Mouse (Mus musculus) large intestine, adult 2 months (tissue): ENCODE data around the gene Lrrfip2. TPM values are rescaled to one million over a fixed set of nuclear protein-coding genes. Genes with fewer than 3 reads are reported as not detected.

Source experiments
- DNase-seq: peaks from one replicate; pipeline ENCODE4 v3.0.0-alpha.2; 2012; ENCODE audit warnings: low read depth, low spot score
- WGBS: fragments of 180-500 bp; shearing (Covaris S2); methylation state at CpG from one replicate; pipeline ENCODE4 v1.1.7; 2018; 5-methylcytosine and 5-hydroxymethylcytosine counted together
- polyA plus RNA-seq: library from polyadenylated mRNA; depleted of rRNA; stranded (reverse); fragments of >200 nt; gene quantifications from 2 replicates; pipeline ENCODE4 v1.2.3, GENCODE M21; 2012; rRNA removed

Gene Lrrfip2
- 12.7 and 16.4 TPM in 2 replicates for polyA plus RNA-seq

DNA sequence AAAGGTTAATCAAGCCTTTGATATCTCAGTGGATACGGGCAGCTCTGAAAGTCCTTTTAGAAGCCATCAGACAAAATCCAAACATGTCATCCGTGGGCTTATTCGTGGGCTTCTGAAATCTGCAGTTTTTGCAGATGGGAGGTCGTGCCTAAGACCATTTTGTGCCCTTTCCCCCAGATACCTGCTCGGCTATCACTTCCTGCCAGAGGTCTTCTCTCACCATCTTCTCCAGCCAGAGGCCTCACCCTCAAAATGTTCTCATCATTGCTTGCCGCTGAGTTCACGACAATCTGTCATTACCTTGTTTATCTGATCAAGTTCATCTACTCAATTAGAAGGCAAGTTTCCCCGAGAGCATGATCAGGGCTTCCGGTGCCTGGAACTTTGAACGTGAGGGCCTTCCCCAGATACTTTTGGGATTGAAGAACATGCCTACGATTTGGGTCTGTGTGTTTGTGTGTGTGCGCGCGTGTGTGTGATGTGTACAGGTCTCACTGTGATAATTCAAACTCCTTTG lies at the start of gene Lrrfip2:
Gene Lrrfip2, plus strand, starts transcription at position 467 of the 517 bp plus-strand sequence.
- no peak for DNase-seq
- whole genome bisulfite sequencing, result 32% methylated on average over 14 of the region's 14 CpGs

DNA sequence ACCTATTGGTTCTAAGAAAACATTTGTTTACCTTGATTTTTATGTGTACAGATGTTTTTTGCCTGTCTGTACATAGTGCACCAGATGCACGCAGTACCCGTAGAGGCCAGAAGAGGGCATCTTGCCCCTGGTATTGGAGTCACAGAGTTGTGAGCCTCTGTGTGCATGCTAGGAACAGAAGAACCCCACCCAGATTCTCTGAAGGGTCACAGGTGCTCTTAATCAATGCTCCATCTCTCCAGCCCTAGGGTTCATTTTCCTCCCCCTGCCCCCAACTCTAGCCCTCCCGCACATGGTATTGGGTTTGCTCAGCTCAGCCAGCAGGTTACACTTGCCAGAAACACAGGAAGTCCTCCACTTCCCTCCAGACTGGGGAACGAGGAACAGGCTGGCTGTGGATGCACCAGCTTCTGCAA lies 46.8 kb upstream of the Lrrfip2 start:
- no peak for DNase-seq

DNA sequence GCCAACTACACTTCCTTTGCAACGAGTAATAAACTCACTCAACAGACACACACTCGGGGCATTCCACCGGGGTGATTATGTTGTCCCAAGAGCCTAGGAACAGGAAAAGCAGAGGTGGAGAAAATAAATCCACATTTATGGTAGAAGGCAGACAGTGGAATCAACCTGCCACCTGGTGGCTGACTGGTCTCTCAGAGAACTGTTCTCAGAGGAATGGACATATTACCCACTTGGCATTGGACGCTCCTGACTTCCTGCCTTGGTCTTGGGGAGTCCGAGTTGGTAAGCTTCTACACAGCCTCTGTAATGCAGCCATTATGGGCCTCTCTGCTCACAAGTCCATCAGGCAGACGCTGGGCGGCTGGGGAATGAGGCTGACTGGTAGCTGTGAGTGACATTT lies 45.2 kb upstream of the Lrrfip2 start:
- no peak for DNase-seq
- 18% methylated on average over 7 of the region's 7 CpGs for WGBS

More for the DNA sequence above, 46.8 kb upstream of the Lrrfip2 start:
- WGBS, result 39% methylated on average over 4 of the region's 4 CpGs

DNA sequence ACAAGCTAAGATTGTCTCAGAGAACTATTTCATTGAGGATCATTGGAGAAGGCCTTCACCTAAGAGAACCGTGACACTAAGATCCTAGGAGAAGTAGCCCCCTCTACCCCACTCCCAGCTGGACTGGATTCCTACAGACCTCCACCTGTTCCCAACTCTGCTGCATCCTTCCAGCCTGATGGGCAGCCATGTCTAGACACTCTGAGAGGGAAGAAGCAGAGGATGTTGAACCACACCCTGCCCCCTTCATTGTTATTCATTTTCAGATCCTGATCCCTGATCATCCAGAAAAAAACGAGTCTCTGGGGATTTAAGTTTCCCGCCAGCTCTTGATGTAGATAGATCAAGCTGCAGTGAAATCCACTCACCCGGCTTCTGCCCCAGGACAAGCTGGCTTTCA lies 44.4 kb upstream of the Lrrfip2 start:
- WGBS, result 81% methylated on average over 4 of the region's 4 CpGs
- DNase-seq, result no peak

DNA sequence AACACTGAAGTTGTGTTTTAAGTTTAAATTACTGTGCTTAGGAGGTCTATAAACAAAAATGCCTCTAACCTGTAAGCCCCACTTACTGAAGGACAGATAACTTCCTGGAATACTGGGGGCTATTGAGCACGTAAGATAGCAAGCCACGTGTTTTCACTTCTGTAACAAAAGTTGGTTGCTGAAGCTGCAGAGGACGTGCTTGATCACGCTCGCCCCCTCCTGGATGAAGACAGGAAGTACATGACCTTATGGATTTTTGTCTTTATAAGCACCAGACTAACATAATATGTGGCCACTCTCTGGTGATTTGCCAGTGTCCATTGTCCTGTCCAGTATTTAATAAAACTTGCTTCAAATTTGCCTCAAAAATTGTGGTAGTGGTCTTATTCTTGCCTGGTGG lies 39.6 kb upstream of the Lrrfip2 start:
- 68% methylated on average over 5 of the region's 5 CpGs for WGBS
- no peak for DNase-seq

DNA sequence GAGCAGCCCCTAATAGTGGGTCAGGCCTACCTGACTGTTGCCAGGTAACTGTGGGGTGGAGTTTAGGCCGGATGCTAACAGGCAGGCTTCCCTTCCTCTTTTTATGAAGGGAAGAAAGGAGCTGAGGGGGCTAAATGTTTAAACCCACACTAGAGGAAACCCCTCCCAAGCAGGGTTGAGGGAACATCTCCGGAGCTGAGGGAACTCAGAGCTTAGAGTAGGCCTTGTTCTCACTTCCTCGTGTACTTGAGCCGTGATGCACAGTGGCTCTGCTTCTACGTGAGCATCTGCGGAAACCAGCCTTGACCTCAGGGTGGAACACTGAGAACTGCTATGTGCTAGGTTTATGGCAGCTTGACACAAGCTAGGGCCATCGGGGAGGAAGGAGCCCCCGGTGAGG lies 36.6 kb upstream of the Lrrfip2 start:
- no peak for DNase-seq
- WGBS, result 82% methylated on average over 8 of the region's 8 CpGs

DNA sequence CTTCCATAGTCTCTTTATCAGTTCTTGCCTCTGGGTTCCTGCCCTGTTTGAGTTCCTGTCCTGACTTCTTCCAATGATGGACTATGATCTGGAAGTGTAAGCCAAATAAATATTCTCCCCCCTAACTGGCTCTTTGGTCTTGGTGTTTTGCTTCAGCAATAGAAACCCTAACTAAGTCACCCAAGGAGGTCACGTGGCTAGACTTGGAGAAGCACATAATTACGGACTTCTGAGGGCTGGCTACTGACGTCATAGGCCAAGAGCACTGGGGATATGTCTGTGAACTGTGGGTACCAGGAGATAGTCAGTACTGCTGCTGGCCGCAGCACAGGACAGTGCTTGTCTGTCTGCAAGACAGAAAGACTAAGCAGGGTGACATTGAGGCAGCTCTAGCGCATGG lies 35.6 kb upstream of the Lrrfip2 start:
- no peak for DNase-seq
- WGBS, result 77% methylated on average over 5 of the region's 5 CpGs

DNA sequence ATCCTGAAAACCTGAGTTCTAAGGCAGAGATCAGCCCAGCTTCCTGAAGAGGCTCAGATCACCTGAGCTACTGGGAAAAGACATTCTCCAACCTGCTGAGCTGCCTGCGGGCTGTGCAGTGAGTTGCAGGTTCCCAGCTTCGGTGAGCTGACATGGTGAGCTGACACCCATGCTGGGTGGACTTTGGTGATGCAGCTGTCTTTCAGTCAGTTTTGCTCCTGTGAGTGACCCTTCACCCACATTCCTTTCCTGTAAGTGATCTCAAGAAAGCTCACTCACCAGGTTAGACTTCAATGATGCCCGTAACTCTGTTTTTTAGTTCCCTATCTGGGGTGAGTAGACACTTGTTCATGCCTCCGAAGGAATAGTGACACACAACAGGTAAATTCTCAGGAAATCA lies 32.1 kb upstream of the Lrrfip2 start:
- 49% methylated on average over 4 of the region's 4 CpGs for WGBS
- no peak for DNase-seq

DNA sequence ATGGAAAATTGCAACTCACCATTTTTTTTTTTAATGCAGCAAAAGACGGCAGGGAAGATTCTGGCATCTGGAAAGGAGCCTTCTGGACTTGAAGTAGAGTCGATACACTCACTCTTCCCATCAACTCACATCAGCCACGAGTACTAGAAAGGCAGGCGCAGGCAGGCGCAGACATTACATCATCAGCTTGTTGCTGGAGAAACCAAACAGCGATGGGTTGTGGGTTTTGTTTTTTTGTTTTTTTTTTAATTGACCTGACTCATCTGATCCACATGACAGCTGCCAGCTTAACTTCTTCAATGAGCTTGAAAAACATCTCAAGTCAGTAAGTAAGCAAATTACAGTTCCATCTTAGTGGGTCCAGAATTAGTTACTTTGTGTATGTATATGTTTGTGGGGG lies 31.3 kb upstream of the Lrrfip2 start:
- DNase-seq, result no peak
- 68% methylated on average over 6 of the region's 6 CpGs for WGBS

DNA sequence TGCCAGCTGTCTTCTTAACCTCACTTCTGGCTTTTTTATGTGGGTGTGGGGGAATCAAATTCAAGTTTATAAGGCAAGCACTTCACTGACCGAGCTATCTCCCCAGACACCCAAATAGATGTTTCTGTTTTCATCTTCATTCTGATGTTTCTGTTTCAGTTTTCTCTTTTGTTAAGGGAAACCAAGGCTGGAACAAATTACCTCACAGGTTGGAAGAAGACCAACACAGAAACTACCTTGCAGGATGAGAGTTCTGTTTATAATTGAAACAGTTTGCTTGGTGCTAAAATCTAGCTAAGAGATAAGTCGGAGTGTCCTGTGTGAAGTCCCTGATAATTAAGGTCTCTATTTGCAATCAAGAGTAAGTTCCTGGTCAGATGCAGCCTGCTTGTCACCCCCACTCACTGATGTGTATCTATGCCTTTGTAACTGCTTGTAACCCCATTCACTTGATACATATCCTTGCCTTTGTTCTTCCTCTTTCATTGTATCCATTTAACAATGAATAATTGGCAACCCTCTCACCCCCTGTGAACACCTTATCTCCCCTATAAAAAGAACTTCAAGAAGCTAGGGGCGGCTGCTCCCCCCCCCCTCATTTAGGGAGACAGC lies 30.3 kb upstream of the Lrrfip2 start:
- no peak for DNase-seq
- 44% methylated on average over 3 of the region's 3 CpGs for WGBS

DNA sequence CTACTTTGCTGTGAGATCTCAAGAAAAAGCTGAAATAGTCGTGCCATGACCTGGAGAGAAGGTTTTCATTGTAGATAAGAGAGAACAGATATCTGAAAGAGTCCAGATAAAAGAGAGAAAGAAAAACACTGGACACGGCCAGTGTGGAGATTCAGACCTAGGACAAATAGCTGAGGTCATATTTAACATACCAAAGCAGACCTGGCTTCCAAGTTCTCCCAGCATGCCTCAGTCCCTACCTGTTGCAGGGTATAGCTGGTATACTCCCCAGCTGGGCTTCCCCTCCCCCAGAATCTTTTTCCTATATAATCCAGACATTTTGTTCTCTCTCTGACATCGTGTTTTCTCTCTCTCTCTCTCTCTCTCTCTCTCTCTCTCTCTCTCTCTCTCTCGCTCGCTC lies 29.4 kb upstream of the Lrrfip2 start:
- 40% methylated on average over 5 of the region's 5 CpGs for WGBS
- DNase-seq, result no peak

DNA sequence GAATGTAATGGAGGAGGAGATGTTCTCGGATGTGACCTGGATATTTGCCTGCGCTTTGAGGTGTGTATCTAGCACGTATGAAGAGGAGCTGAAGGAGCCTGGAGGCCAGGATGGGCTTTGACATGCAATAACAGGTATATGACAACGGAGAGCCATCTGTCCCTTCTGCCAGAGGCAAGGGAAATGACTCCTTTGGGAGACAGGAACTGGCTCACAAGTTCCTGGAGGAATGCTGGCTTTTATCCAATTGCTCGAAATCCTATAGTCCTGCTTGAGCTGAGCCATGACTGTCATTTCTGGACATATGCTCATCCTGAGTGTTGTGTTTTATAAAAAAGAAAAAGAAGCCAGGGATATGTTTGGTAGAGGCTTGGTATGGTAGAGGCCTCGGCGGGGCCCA lies 28.5 kb upstream of the Lrrfip2 start:
- DNase-seq, result no peak
- WGBS, result 44% methylated on average over 7 of the region's 7 CpGs

DNA sequence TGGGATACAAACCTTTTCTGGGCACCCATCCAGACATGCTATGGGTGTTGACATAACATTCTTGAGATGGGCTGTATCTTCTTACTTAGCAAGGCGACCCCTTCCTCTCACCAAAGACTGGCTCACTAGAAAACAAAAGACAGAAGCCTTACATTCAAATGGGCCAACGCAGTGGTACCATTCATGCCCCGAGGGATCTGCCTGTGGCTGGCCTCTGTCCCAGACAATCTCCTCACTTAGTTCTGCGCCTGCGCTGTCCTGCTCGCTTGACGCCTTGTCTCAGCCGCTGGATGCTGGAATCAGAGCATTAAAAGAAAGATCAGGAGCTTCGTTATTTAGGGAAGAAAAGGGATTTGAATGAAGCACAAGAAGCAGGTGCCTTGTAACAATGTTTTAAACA lies 24.7 kb upstream of the Lrrfip2 start:
- DNase-seq, result no peak
- WGBS, result 69% methylated on average over 9 of the region's 9 CpGs

DNA sequence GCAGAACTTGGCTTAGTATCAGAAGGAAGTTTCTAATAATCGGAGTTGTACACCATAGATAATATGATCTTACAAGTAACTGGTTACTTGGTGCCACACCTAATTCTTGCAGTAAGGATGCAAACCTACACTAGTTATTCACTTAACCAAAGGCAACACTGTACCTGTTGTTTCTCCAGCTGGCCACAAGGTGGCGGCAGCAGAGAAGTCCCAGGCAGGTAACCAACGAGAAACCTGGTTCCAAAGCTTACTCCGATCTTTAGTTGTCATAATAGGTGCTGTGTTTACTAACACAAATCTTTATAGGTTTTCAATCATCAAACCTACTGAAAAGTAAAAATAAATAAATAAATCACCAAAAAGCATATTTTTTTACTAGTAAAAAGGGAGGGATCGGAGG lies 24.3 kb upstream of the Lrrfip2 start:
- no peak for DNase-seq
- WGBS, result 24% methylated on average over 5 of the region's 5 CpGs

DNA sequence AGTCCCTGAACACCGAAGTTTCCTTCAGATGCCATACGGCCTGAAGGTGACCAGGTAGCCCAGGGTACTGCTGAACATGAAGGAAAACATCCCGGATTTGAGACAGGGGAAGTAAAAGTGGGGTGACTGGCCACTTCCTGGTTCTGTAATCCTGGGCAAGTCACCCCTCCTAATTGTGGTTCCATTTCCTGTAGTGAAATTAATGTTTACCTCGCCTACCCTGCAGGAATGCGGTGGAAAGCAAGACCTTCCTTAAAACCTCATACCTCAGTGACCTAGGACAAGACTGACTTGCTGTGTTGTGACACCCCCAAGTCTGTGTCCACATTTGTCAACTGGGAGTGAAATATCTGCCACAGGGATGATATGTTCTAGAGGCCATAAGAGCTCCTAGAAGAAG lies 22.8 kb upstream of the Lrrfip2 start:
- DNase-seq, result no peak
- WGBS, result 35% methylated on average over 5 of the region's 5 CpGs

DNA sequence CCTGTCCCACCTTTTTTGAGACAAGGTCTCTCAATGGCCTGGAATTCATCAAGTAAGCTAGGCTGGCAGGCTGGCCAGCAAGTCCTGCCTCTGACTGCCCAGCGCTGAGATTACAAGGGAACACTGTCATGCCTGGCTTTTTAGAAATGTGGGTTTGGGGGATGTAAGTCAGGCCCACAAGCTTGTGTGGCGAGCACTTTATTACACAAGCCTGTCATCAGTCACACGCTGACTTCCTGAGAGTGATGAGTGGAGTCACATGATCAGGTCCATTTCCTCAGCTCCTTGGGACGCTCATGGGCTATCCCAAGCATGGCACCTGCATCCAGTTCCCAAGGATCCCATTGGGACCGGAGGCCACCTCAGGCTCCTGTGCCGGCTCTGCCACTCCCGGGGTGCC lies 21.7 kb upstream of the Lrrfip2 start:
- DNase-seq, result no peak
- 88% methylated on average over 7 of the region's 7 CpGs for WGBS

DNA sequence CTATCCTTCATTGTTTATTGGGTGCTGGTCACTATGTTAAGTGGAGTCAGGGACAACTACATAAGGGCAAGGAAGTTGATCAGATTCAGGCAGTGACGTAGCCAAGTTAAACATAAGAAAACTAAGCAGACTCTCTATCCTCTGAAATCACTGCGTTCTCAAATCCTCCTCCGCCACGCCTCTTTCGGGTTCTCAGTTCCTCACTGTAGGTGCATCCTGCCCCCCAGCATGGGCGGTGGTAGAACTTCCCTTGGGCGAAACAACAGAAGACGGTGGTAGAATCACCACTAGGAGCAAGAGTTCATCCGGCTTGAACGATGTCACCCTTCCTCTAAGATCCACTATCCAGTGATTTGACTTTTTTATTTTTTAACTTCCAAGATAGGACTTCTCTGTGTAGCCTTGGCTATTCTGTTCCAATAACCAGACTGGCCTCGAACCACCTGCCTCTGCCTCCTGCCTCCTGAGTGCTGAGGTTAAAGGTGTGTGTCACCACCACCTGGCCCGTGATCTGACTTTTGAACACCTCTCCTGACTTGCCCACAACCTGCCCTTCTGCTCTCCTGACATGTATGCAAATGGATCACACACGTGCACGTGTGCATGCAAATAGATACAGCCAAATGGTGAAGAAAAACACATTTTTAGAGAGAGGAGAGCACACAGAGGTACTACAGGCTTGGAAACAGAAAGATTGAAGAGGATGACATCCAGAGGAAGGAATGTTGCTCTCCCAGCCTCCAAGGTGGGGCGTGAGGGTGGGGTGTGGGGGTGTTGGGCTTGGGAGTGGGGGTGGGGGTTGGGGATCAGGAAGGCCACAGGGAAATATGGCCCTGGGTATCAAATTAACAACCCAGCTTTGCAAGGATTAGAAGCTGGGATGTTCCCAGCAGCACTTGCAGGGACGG lies 20.7 kb upstream of the Lrrfip2 start:
- DNase-seq, result no peak
- WGBS, result 75% methylated on average over 16 of the region's 16 CpGs

DNA sequence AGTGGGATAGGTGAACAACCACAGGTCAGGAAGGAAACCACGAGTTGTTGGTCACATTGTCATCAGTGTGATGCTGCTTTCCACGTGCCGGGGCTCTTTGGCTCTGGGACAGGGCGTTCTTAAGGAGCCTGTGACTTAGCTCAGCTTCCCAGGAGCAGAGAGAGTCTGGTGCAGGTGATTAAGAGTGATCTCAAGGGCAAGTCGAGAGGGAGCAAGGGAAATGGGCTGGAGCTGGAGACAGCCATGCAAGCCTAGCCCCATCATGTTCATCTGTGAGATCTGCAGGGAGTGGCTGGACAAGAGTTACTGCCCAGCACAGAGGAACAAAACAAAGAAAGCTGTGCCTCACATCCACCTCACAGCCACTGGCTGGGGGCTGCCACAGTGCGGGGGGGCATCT lies 19.8 kb upstream of the Lrrfip2 start:
- DNase-seq, result no peak
- WGBS, result 64% methylated on average over 6 of the region's 6 CpGs

DNA sequence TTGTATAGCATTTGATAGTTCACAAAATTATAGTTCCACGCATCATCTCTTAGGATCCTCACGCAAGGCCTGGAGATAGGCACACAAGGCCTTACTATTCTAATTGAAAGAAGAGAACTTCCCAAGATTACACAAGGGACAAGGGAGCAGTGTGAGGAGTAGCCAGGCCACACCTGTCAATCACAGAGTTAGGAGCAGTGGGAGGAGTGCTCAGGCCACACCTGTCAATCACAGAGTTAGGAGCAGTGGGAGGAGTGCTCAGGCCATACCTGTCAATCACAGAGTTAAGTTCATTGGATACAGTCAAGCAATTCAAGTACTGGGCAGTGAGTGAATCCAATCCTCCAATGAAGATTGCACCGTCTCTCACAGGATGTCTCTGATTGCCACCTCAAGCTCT lies 17.0 kb upstream of the Lrrfip2 start:
- 96% methylated on average over 3 of the region's 3 CpGs for WGBS
- no peak for DNase-seq

DNA sequence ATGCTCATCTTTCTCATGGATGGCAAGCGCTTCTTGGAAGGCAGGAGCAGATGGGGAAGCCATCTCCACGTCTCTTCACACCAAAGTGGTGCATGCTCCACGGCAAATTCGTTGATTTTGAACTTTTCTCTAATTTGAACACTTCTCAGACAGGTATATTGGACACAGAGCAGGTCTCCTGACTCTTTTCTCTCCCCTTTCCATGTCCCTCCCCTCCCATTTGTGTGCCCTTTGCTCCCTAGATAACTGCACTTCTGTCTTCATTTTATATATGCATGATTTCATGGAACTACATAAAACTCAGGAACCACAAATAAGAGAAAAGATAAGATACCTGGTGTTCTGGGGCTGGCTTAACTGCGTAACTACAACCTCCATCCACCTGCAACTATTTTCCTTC lies 14.1 kb upstream of the Lrrfip2 start:
- no peak for DNase-seq
- WGBS, result 69% methylated on average over 5 of the region's 5 CpGs

DNA sequence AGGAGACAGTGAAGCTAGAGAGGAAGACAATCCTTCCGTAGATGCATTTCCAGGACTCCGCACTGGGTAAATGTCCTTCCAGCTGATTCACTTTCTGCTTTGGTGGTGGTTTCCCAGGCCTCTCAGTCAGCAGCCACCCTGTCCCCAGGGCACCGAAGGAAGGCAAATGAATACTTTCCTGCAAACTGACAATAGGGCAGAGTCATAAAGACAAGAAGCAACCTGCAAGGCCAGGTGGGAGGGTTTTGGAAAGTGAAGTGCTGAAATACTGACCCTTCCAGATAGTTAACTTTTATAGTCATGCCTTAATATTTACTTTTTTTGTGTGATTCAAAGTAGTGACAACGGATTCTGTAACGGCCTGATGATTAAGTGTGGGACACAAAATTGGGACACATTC lies 13.5 kb upstream of the Lrrfip2 start:
- DNase-seq, result no peak
- WGBS, result 59% methylated on average over 5 of the region's 5 CpGs
